ENCODE assay signal across 9 mouse cellular contexts in genomic region chr2:154916547-154916946, GRCm38 (mm10). TPM values are rescaled to one million over a fixed set of nuclear protein-coding genes. Genes with fewer than 3 reads are reported as not detected.
DNase-seq lines count a peak whose midpoint lies in the region; ATAC-seq and TF ChIP-seq lines count a peak whose summit lies in the region.
"Had no signal": no experiment of that assay in that cellular context is flagged by ENCODE, and none has a peak within 500 bp of the region (broad histone marks: within the 10 kb centered on the region; RNA-seq: fewer than 3 reads in every experiment).

No protein-coding gene starts in this region.

- TF ChIP-seq CTCF in liver, embryonic 14.5 days (IDR thresholded peaks at IDR 0.05; ENCODE audit: low read depth) = peak; percentile 65

- H3K4me1 ChIP-seq in liver, embryonic 14.5 days (replicated peaks; ENCODE audit: control insufficient read depth in 2 of 2, insufficient read depth in 2 of 2, low read length in 1 of 2) = no peaks in the 10 kb centered on the region
- H3K4me1 ChIP-seq: neural tube, embryonic 12.5 days had no signal

- intact Hi-C loops in left cerebral cortex, postnatal 14 days (cut with DNase I) = no loop called here

- TF ChIP-seq EP300 in liver, embryonic 14.5 days (IDR thresholded peaks at IDR 0.05; ENCODE audit: low read depth) = no peak

- no peak overlapping the region for H3K9ac ChIP-seq in liver, embryonic 14.5 days (replicated peaks)
- H3K9ac ChIP-seq: neural tube, embryonic 12.5 days had no signal

- H3K9me3 ChIP-seq in liver, embryonic 14.5 days (ENCODE audit: control insufficient read depth, low read length) = no peaks in the 10 kb centered on the region
- H3K9me3 ChIP-seq: neural tube, embryonic 12.5 days had no signal

- no peak overlapping the region for H3K4me3 ChIP-seq in liver, embryonic 14.5 days (ENCODE audit: insufficient read depth in 1 of 2, low read depth in 2 of 2, low read length in 2 of 2)
- H3K4me3 ChIP-seq: neural tube, embryonic 12.5 days had no signal

- DNase-seq in adrenal gland, postnatal 14 days = peak; percentile 43
- DNase-seq in adrenal gland, postnatal 4 days (ENCODE audit: low spot score in 2 of 2) = no peak
- peak; percentile 13 to 29 for DNase-seq in left cerebral cortex, postnatal 14 days (ENCODE audit: low spot score in 2 of 2)
- DNase-seq in left cerebral cortex, adult 8-10 months (ENCODE audit: low spot score in 2 of 2) = no peak
- DNase-seq in embryo, embryonic 10.5 days (ENCODE audit: low spot score) = peak; percentile 81
- peak in 1 of 3 experiments; percentile 36 for DNase-seq in liver, embryonic 14.5 days (ENCODE audit: low read depth in 3 of 3, low spot score in 3 of 3)
- DNase-seq in thymus, postnatal 4 days = peak; percentile 49
- no peak for DNase-seq in right cerebral cortex, adult 18-20 months

- H3K27me3 ChIP-seq in liver, embryonic 14.5 days (ENCODE audit: control insufficient read depth, insufficient read depth, low read length) = no peaks in the 10 kb centered on the region

- ATAC-seq in liver, embryonic 14.5 days (ENCODE audit: insufficient read depth) = no peak

- no peaks in the 10 kb centered on the region for H3K36me3 ChIP-seq in liver, embryonic 14.5 days (replicated peaks; ENCODE audit: control insufficient read depth, insufficient read depth, low read depth)
- H3K36me3 ChIP-seq: neural tube, embryonic 12.5 days had no signal

- no peak overlapping the region for H3K4me2 ChIP-seq in liver, embryonic 14.5 days (ENCODE audit: low read depth)
- H3K4me2 ChIP-seq: neural tube, embryonic 12.5 days had no signal

- WGBS in liver, embryonic 14.5 days (ENCODE audit: insufficient replicate concordance) = 11% methylated on average over 2 of the region's 2 CpGs

- H3K27ac ChIP-seq in liver, embryonic 14.5 days = no peak overlapping the region
- H3K27ac ChIP-seq: neural tube, embryonic 12.5 days had no signal

RNA-seq across cellular contexts. Expression of gene Eif2s2, which starts 23.8 kb away (rescaled TPM):
- total RNA-seq in adrenal gland, postnatal 14 days (2021) = 138 and 155 TPM in 2 replicates
- total RNA-seq in adrenal gland, postnatal 4 days (2021) = 100 to 1,000 TPM; 133 to 138 TPM
- total RNA-seq in left cerebral cortex, postnatal 14 days (2021) = 10 to 100 TPM; 59.0 to 63.0 TPM
- 10 to 100 TPM; 47.1 to 49.1 (median 48.8) TPM for total RNA-seq in left cerebral cortex, adult 8-10 months (2022)
- polyA plus RNA-seq in liver, embryonic 14.5 days (2012; rRNA removed) = 20.6 and 46.0 TPM in 2 replicates
- polyA plus RNA-seq in liver, embryonic 14.5 days (2014; fragmentation: Nextera tagmentation; extraction: Ambion mirVana) = 86.9 and 88.0 TPM in 2 replicates

Comparison
In these comparisons a context has a peak if more than half of its experiments do, and no peak if none do; other contexts are left out.
1. DNase-seq: peak in adrenal gland, postnatal 14 days (single experiment), left cerebral cortex, postnatal 14 days (2 of 2), embryo, embryonic 10.5 days (single experiment) and thymus, postnatal 4 days (single experiment); none in adrenal gland, postnatal 4 days (0 of 2), left cerebral cortex, adult 8-10 months (0 of 2) and right cerebral cortex, adult 18-20 months (single experiment).